Mouse (Mus musculus): Measurements from ENCODE around the gene Tmem170b. TPM values are rescaled to one million over a fixed set of nuclear protein-coding genes. Genes with fewer than 3 reads are reported as not detected.

Tmem170b gene
- total RNA-seq (2021) = 10 to 100 TPM; 16.7 to 17.1 TPM
- long read RNA-seq, experiment 1, full-length matches to known transcripts = 3 of 5 reads
- long read RNA-seq, experiment 1, partial matches to known transcripts = 2 of 5 reads
- long read RNA-seq, experiment 1, other reads (novel, unspliced or antisense) = 0 of 5 reads
- long read RNA-seq, experiment 2, full-length matches to known transcripts = 8 of 11 reads
- long read RNA-seq, experiment 2, partial matches to known transcripts = 0 of 11 reads
- long read RNA-seq, experiment 2, other reads (novel, unspliced or antisense) = 3 of 11 reads

- DNase-seq = peak; percentile 97
- intact Hi-C loops (cut with DNase I; ENCODE audit: low total_unique reads) = no loop called here
These were observed at the start of gene Tmem170b for GRCm38 (mm10) chr13:41605099-41606010. TSS of gene Tmem170b (plus strand) at chr13:41605907.

GRCm38 (mm10) chr13:41561024-41561423, 44.7 kb upstream of the Tmem170b start:
- intact Hi-C loops (cut with DNase I; ENCODE audit: low total_unique reads) = no loop called here
- DNase-seq = no peak

GRCm38 (mm10) chr13:41568421-41568820, 37.3 kb upstream of the Tmem170b start:
- intact Hi-C loops (cut with DNase I; ENCODE audit: low total_unique reads) = no loop called here
- no peak for DNase-seq

- intact Hi-C loops (cut with DNase I; ENCODE audit: low total_unique reads) = no loop called here
- no peak for DNase-seq
These were observed 36.8 kb upstream of the Tmem170b start for GRCm38 (mm10) chr13:41568926-41569325.

GRCm38 (mm10) chr13:41569776-41570175, 35.9 kb upstream of the Tmem170b start:
- intact Hi-C loops (cut with DNase I; ENCODE audit: low total_unique reads) = loop anchor here (5.0 to 10.0 kb wide), 4 partner anchors 65 to 425 kb away; no protein-coding TSS in a partner anchor
- no peak for DNase-seq

- intact Hi-C loops (cut with DNase I; ENCODE audit: low total_unique reads) = loop anchor here (5.0 to 10.0 kb wide), 4 partner anchors 63 to 427 kb away; no protein-coding TSS in a partner anchor
- DNase-seq = peak; percentile 51
These were observed 34.0 kb upstream of the Tmem170b start for GRCm38 (mm10) chr13:41571368-41572350.

GRCm38 (mm10) chr13:41572351-41572735, 33.4 kb upstream of the Tmem170b start:
- no peak for DNase-seq
- intact Hi-C loops (cut with DNase I; ENCODE audit: low total_unique reads) = loop anchor here (5.0 to 10.0 kb wide), 4 partner anchors 62 to 428 kb away; no protein-coding TSS in a partner anchor

GRCm38 (mm10) chr13:41573126-41573846, 32.4 kb upstream of the Tmem170b start:
- intact Hi-C loops (cut with DNase I; ENCODE audit: low total_unique reads) = loop anchor here (5.0 to 10.0 kb wide), 4 partner anchors 62 to 428 kb away; no protein-coding TSS in a partner anchor
- DNase-seq = no peak

- intact Hi-C loops (cut with DNase I; ENCODE audit: low total_unique reads) = no loop called here
These were observed 24.6 kb upstream of the Tmem170b start for GRCm38 (mm10) chr13:41581058-41581457.

GRCm38 (mm10) chr13:41583666-41584357, 21.9 kb upstream of the Tmem170b start:
- no peak for DNase-seq
- intact Hi-C loops (cut with DNase I; ENCODE audit: low total_unique reads) = no loop called here

More at GRCm38 (mm10) chr13:41581058-41581457, 24.6 kb upstream of the Tmem170b start:
- DNase-seq = no peak

GRCm38 (mm10) chr13:41584358-41584680, 21.4 kb upstream of the Tmem170b start:
- intact Hi-C loops (cut with DNase I; ENCODE audit: low total_unique reads) = no loop called here
- DNase-seq = no peak

GRCm38 (mm10) chr13:41584896-41585295, 20.8 kb upstream of the Tmem170b start:
- no peak for DNase-seq
- intact Hi-C loops (cut with DNase I; ENCODE audit: low total_unique reads) = no loop called here

GRCm38 (mm10) chr13:41596678-41597077, 9.0 kb upstream of the Tmem170b start:
- no peak for DNase-seq
- intact Hi-C loops (cut with DNase I; ENCODE audit: low total_unique reads) = no loop called here

GRCm38 (mm10) chr13:41599977-41600376, 5.7 kb upstream of the Tmem170b start:
- no peak for DNase-seq
- intact Hi-C loops (cut with DNase I; ENCODE audit: low total_unique reads) = no loop called here

- intact Hi-C loops (cut with DNase I; ENCODE audit: low total_unique reads) = no loop called here
- no peak for DNase-seq
These were observed 4.7 kb upstream of the Tmem170b start for GRCm38 (mm10) chr13:41601056-41601455.

- intact Hi-C loops (cut with DNase I; ENCODE audit: low total_unique reads) = no loop called here
- DNase-seq = no peak
These were observed 1.7 kb upstream of the Tmem170b start for GRCm38 (mm10) chr13:41603921-41604466.

- intact Hi-C loops (cut with DNase I; ENCODE audit: low total_unique reads) = no loop called here
- DNase-seq = peak; percentile 48
These were observed 634 bp downstream of the Tmem170b start for GRCm38 (mm10) chr13:41606081-41607000.

Measured in gastrocnemius, postnatal 14 days (tissue).